Mouse (Mus musculus) lung, postnatal 0 days (tissue): ENCODE data around the gene Tnpo2.

ENCODE experiments used
- CTCF ChIP-seq: IDR thresholded peaks from 2 replicates; pipeline ENCODE4 v1.5.1; 2016; ENCODE audit warnings: antibody characterized with exemption, mild to moderate bottlenecking
- EP300 ChIP-seq: IDR thresholded peaks from 2 replicates; pipeline ENCODE4 v1.6.1; 2016; ENCODE audit warnings: antibody characterized with exemption, mild to moderate bottlenecking, control low read depth

- peak; percentile 92 for TF ChIP-seq CTCF
- TF ChIP-seq EP300 = peak; percentile 78
Measured at GRCm38 (mm10) chr8:84989810-84990209, 46.9 kb upstream of the Tnpo2 start.
